Mouse (Mus musculus): ENCODE measurements at regions not wholly inside any gene's neighbourhood (a gene's known extent, or its start where the extent isn't known, plus 50 kb on each side); places are given as distances from the start of the nearest gene placed in this dataset.

DNA sequence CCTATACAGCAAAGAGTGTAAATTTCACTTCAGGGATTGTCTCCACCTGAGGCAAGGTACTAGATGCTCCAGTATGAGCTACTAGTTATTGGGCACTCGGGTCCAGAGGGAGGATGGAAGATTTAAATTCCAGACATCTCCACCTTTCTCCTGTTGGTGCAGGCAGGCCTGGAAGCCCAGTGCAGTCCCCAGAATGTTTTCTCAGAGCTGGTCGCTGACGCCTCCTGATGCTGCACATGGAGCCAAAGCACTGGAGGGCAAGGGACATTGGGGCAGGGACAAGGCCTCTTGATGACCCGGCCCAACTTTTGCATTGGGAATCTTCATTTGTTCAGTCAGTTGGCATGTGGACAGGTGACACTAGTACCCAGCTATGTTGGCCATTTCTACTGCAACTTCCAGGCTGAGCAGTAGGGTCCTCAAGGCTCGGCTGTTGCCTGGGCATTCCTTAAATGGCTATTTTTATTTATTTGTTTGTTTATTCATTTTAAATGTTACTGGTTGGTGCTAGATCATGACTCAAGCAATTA lies 147.4 kb upstream of the Syt13 start:
- Histone ChIP-seq H3K9me3 (replicated peaks; ENCODE audit: low read length) (peaks cover 3% of the 10 kb centered on the region), H3K4me3 (replicated peaks in 1 of 3; ENCODE audit: low read depth in 2 of 3, low read length in 2 of 3, poor library complexity in 1 of 3) (no peak overlapping the region), H3K9ac (ENCODE audit: insufficient read depth, low read depth) (no peak overlapping the region), H3K36me3 (replicated peaks in 1 of 2; ENCODE audit: control insufficient read depth in 1 of 2, insufficient read depth in 1 of 2, low read length in 1 of 2) (no peaks in the 10 kb centered on the region), H3K27me3 (replicated peaks) (peaks cover 33% of the 10 kb centered on the region), H3K79me2 (replicated peaks; ENCODE audit: control insufficient read depth, extremely low read depth, insufficient read depth, poor library complexity, severe bottlenecking) (no peaks in the 10 kb centered on the region), H3K27ac (ENCODE audit: insufficient read depth, low read depth) (no peak overlapping the region), H3K4me2 (ENCODE audit: insufficient read depth, low read depth, poor library complexity, severe bottlenecking) (no peak overlapping the region), H3K4me1 (ENCODE audit: control insufficient read depth in 1 of 2, insufficient read depth in 2 of 2) (peaks cover 0 to 4% of the 10 kb centered on the region in 2 experiments; a peak in 1 of 4 replicates)
- dilution Hi-C loops (cut with MboI; ENCODE audit: extremely low pct_ligation_motif_present, extremely low pct_unique_long_range_greater_than_20kb, low sequenced_read_pairs) (no loop called here), in situ Hi-C loops (cut with MboI; ENCODE audit: low pct_ligation_motif_present, low pct_unique_long_range_greater_than_20kb, low sequenced_read_pairs) (no loop called here)
- no peak for DNase-seq (ENCODE audit: extremely low read depth)
- TF ChIP-seq HCFC1 (IDR thresholded peaks at IDR 0.05; ENCODE audit: low read depth, low read length), result no peak
- TF ChIP-seq MAZ (IDR thresholded peaks at IDR 0.05; ENCODE audit: low read depth, low read length), result no peak
- TF ChIP-seq TCF12 (IDR thresholded peaks at IDR 0.05; ENCODE audit: low read depth, low read length), result no peak
- no peak for TF ChIP-seq RCOR1 (conservative IDR thresholded peaks at IDR 0.05; ENCODE audit: low read depth, low read length)
- no peak for TF ChIP-seq EP300 (IDR thresholded peaks at IDR 0.05; ENCODE audit: low read length)
- no peak for TF ChIP-seq MXI1 (IDR thresholded peaks at IDR 0.05; ENCODE audit: low read depth, low read length)
- TF ChIP-seq POLR2AphosphoS2 (IDR thresholded peaks at IDR 0.05; ENCODE audit: low read depth, low read length), result no peak
- no peak for TF ChIP-seq JUN (IDR thresholded peaks at IDR 0.05; ENCODE audit: insufficient read depth, low read depth, low read length)
- no peak for TF ChIP-seq MAFK (IDR thresholded peaks at IDR 0.05; ENCODE audit: insufficient replicate concordance, low read length)
- no peak for TF ChIP-seq MYC (IDR thresholded peaks at IDR 0.05; ENCODE audit: low read depth, low read length)
- no peak for TF ChIP-seq SMC3 (IDR thresholded peaks at IDR 0.05; ENCODE audit: low read depth, low read length)
- no peak for TF ChIP-seq RAD21 (IDR thresholded peaks at IDR 0.05; ENCODE audit: low read depth, low read length)

GRCm38 (mm10) chr2:92768088-92768487 lies 146.8 kb upstream of the Syt13 start:
- Histone ChIP-seq H3K79me2 (replicated peaks; ENCODE audit: control insufficient read depth, extremely low read depth, insufficient read depth, poor library complexity, severe bottlenecking) (no peaks in the 10 kb centered on the region), H3K4me1 (ENCODE audit: control insufficient read depth in 1 of 2, insufficient read depth in 2 of 2) (peaks cover 0 to 4% of the 10 kb centered on the region in 2 experiments; a peak in 1 of 4 replicates), H3K9me3 (replicated peaks; ENCODE audit: low read length) (peaks cover 3% of the 10 kb centered on the region), H3K4me3 (replicated peaks in 1 of 3; ENCODE audit: low read depth in 2 of 3, low read length in 2 of 3, poor library complexity in 1 of 3) (no peak overlapping the region), H3K36me3 (replicated peaks in 1 of 2; ENCODE audit: control insufficient read depth in 1 of 2, insufficient read depth in 1 of 2, low read length in 1 of 2) (no peaks in the 10 kb centered on the region), H3K27me3 (replicated peaks) (peaks cover 33% of the 10 kb centered on the region), H3K4me2 (ENCODE audit: insufficient read depth, low read depth, poor library complexity, severe bottlenecking) (no peak overlapping the region), H3K9ac (ENCODE audit: insufficient read depth, low read depth) (no peak overlapping the region), H3K27ac (ENCODE audit: insufficient read depth, low read depth) (no peak overlapping the region)
- dilution Hi-C loops (cut with MboI; ENCODE audit: extremely low pct_ligation_motif_present, extremely low pct_unique_long_range_greater_than_20kb, low sequenced_read_pairs), result no loop called here
- TF ChIP-seq NELFE (IDR thresholded peaks at IDR 0.05; ENCODE audit: low read depth, low read length) (no peak), IRF4 (IDR thresholded peaks at IDR 0.05; ENCODE audit: low read depth, low read length) (no peak), ZNF384 (IDR thresholded peaks at IDR 0.05; ENCODE audit: low read depth, low read length) (no peak), EP300 (IDR thresholded peaks at IDR 0.05; ENCODE audit: low read length) (no peak), JUN (IDR thresholded peaks at IDR 0.05; ENCODE audit: insufficient read depth, low read depth, low read length) (no peak), CTCF (conservative IDR thresholded peaks at IDR 0.05 in 1 of 2, IDR thresholded peaks at IDR 0.05 in 1 of 2; ENCODE audit: low read depth in 2 of 2, low read length in 2 of 2) (no peak), MXI1 (IDR thresholded peaks at IDR 0.05; ENCODE audit: low read depth, low read length) (no peak), E2F4 (IDR thresholded peaks at IDR 0.05; ENCODE audit: insufficient replicate concordance, low read depth, low read length) (no peak), ETS1 (conservative IDR thresholded peaks at IDR 0.05; ENCODE audit: low read depth, low read length) (no peak), USF2 (conservative IDR thresholded peaks at IDR 0.05; ENCODE audit: low read depth, low read length) (no peak), SMC3 (IDR thresholded peaks at IDR 0.05; ENCODE audit: low read depth, low read length) (no peak), TCF12 (IDR thresholded peaks at IDR 0.05; ENCODE audit: low read depth, low read length) (no peak), MAFK (IDR thresholded peaks at IDR 0.05; ENCODE audit: insufficient replicate concordance, low read length) (no peak), MEF2A (IDR thresholded peaks at IDR 0.05; ENCODE audit: borderline replicate concordance, low read depth, low read length) (no peak), SIN3A (IDR thresholded peaks at IDR 0.05; ENCODE audit: low read length) (no peak), CHD1 (IDR thresholded peaks at IDR 0.05; ENCODE audit: low read depth, low read length) (no peak), NRF1 (IDR thresholded peaks at IDR 0.05; ENCODE audit: low read depth, low read length) (no peak)
- DNase-seq (ENCODE audit: extremely low read depth), result no peak
- in situ Hi-C loops (cut with MboI; ENCODE audit: low pct_ligation_motif_present, low pct_unique_long_range_greater_than_20kb, low sequenced_read_pairs), result no loop called here
